Mouse (Mus musculus): Measurements from ENCODE around the gene Adcy7.

The Adcy7 gene

GRCm38 (mm10) chr8:88272231-88273050 is at the start of gene Adcy7:
Adcy7 (plus strand) TSS chr8:88272403.
- DNase-seq (ENCODE audit: low spot score in 2 of 2), result no peak

GRCm38 (mm10) chr8:88225358-88225757 is 46.8 kb upstream of the Adcy7 start:
- no peak for DNase-seq (ENCODE audit: low spot score in 2 of 2)

DNA sequence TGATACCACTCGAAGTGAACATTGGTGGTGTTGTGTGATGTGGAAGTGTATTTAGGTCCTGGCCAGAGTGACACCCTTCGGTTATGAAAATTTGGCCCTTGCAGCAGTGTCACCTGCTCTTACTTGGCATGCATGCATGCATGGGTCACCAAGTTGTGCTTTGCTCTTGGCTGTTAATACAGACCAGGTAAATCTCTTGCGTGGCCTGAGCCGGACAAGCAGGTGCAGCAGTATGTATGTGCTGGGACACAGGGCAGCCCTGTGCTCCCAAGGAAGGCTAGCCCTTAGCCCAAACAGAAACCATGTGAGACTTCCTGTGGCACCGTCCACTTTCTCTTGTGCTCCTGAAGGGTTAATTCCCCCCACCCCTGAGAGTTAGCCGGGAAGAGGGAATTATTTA is 44.4 kb upstream of the Adcy7 start:
- no peak for DNase-seq (ENCODE audit: low spot score in 2 of 2)

GRCm38 (mm10) chr8:88228286-88228685 is 43.9 kb upstream of the Adcy7 start:
- DNase-seq (ENCODE audit: low spot score in 2 of 2), result no peak

- DNase-seq (ENCODE audit: low spot score in 2 of 2), result no peak
Observed at GRCm38 (mm10) chr8:88228800-88229199, 43.4 kb upstream of the Adcy7 start.

DNA sequence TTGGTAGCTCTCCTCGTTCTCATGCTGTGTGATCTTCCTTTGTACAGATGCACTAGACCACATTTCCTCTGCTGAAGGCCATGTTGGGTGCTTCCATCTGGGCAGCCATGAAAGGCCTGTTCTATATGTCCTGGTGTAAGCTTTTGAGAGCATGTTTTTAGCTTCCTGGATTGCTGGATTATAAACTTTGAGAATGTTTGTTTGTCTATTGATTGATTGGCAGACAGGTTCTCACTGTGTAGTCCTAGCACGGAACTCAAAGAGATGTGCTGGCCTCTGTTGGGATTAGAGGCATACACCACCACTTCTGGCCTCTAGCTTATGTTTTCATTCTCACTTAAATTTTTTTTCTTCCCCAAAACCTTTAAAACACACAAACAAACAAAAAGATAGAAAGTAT is 35.5 kb upstream of the Adcy7 start:
- no peak for DNase-seq (ENCODE audit: low spot score in 2 of 2)

DNA sequence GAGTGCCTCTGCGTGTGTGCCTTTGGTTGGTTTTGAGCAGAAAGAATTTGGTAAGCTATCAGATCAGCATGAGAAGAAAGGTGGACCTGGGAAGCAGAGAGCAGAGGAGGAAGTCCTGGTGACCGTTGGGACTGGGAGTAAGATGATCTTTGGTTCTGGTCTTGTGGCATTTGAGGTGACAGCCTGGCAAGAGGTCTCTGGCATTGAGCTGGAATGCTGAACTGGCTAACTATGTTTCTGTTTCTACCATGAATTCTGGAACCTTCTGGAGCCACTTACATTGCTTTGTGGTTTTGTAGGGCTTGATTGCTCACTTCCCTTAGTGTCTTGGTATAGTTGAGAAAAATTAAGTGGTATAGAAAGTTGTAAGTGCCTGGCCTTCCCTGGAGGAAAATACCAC is 34.6 kb upstream of the Adcy7 start:
- DNase-seq (ENCODE audit: low spot score in 2 of 2), result no peak

DNA sequence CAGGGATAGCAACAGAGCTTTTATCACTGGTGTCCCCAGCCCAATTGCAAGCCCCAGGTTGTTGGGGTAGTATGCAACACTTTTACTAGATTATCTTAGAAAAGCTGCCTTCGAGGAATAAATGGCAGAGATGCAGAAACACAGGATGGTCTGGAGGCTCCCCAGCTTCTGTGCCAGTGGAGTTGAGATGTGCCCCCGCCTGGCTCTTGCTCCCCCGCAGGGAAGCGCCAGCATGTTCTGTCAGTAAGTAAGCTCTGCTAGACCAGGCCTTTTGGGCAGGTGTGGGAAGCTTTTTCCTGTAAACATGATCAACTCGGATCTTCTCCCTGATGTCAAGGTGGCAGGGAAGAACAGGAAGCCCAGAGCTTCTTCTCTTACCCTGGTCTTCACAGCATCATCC is 32.9 kb upstream of the Adcy7 start:
- DNase-seq (ENCODE audit: low spot score in 2 of 2), result no peak

- no peak for DNase-seq (ENCODE audit: low spot score in 2 of 2)
Observed at GRCm38 (mm10) chr8:88241871-88242270, 30.3 kb upstream of the Adcy7 start.

GRCm38 (mm10) chr8:88244298-88244697 is 27.9 kb upstream of the Adcy7 start:
- DNase-seq (ENCODE audit: low spot score in 2 of 2), result no peak

DNA sequence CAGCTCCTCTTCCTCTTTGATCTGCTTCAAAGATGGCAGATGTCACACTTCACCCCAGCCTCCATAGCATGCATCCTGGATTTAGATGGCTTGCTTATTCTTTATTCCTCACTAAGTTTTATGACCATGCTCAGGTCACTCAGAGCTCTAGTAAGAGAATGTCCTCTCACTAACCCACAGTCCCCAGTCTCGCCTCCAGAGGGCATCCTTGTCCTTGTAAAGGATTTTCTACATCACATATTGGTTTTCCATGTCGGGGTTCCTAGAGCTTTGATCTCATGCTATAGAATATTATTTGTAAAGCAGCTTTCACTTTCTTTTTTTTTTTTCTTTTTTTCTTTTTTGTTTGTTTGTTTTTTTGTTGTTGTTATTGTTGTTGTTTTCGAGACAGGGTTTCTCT is 19.4 kb upstream of the Adcy7 start:
- DNase-seq (ENCODE audit: low spot score in 2 of 2), result no peak

DNA sequence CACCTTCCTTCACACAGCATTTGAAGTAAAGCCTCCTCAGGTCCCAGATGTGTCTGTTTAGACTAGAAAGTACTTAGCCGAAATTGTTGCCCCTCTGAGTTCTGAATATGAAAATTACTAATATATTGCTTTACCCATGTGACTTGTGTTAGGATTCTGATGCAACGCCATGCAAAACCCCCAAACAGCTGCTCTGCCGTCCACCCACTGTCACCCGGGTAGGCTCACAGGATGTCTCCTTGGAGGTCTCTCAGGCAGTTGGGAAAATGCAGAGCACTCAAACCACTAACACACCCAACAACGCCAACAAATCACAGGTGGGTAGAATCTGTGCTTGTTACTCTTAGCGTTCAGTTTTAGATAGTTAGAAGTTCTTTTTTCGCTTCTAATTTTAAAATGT is 17.2 kb upstream of the Adcy7 start:
- no peak for DNase-seq (ENCODE audit: low spot score in 2 of 2)

GRCm38 (mm10) chr8:88258024-88258423 is 14.2 kb upstream of the Adcy7 start:
- DNase-seq (ENCODE audit: low spot score in 2 of 2), result no peak

- DNase-seq (ENCODE audit: low spot score in 2 of 2), result no peak
Observed at GRCm38 (mm10) chr8:88258544-88258943, 13.7 kb upstream of the Adcy7 start.

DNA sequence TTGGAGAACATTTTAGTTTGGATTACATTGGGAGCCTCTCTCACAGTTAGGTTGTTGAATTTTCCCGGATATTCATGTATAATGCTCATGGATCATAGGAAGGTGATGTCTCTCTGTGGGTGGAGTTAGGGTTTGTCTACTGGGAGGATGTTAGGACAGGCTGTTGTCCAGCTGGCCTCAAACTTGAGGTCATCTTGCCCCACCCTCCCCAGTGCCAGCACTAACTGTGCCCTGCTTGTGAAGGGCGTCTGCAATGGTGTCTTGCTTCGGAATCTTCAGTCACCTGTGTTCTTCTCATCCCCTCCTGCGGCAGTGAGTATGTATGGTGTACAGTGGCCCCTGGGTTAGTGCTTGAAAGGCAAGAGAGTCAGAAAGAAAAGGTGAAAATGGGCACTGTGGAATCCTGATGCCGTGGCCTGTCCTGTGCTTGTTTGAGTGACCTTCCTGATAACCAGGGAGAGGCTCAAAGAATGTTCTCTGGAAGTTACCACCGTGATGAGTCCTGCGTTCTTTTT is 11.7 kb upstream of the Adcy7 start:
- no peak for DNase-seq (ENCODE audit: low spot score in 2 of 2)

DNA sequence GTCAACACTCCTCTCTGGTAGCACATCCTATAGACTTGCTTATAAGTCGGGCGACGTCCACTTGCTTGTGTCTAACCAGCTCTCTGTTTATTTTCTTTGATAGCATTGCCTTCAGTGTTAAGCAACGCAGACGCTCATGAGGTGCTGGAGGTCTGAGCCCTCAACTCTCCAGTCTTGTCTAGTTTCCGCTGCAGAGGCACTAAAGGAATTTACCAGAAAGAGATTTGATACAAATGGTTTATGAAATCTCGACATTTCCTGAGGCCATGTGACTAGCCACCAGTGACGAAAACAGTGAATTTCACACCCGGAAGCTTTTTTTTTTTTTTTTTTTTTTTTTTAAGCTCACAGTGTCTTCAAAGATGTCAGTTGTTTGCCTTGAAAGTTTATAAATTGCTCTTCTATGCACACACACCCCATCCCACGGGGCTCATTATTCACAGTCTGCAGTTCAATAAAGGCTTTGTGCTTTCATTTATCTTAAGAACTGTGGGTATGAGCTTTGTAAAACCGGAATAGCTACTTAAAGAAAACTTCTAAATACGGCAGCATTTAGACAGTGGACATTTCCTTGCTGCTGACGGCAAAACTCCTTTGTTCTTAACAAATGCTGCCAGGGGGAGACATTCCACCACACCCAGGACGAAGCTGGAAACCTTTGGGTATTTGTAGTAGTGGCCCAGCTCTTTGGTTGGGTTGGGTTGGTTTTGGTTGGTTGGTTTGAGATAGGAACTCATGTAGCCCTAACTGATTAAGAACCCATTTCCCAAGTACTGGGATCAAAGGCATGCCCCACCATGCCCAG is 9.2 kb upstream of the Adcy7 start:
- no peak for DNase-seq (ENCODE audit: low spot score in 2 of 2)

DNA sequence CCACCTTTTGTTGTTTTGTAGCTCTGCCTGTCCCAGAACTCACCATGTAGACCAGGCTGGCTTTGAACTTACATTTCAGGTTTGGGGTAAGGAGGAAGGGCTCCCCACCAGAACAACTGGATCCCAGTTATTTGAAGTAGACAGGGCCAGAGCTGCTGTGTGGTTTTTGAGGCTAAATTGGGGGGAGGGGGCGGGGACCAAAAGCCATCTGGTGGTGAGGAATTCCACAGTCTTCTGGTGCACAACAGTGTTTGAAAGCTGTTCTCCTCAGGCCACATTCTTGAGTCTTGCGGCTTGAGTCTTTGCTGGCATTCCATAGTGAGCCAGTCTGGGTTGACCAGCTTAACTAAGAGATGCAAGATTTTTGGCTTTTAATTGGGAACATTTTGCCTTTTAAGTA is 6.7 kb upstream of the Adcy7 start:
- DNase-seq (ENCODE audit: low spot score in 2 of 2), result no peak

DNA sequence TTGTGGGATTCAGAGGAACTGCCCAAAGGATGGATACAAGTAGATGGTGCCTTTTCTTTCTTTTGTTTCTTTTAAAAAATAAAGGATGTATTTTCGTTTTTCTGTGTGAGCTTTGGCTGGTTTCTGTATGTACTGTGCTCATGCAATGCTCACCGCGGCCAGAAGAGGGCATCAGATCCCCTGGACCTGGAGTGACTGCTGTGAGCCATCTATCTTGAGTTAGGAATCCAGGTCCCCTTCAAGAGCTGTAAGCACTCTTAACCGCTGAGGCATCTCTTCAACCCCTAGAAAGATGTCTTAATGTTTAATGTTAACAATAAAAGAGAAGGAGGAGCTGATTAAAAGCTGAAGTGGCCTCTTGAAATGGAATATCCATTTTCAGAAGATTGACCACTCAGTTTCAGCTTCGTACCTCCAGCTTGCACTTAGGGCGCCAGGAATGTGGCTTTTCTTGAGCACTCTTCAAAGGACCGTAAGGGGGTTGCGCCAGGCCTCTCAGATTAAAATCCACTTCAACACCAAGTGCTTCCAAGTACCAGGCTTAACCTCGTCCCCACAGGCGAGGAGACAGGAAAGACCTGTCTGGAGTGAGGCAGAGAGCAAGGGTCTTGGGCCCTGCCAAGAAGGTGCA is 5.9 kb upstream of the Adcy7 start:
- peak; percentile 78 to 88 for DNase-seq (ENCODE audit: low spot score in 2 of 2)

- DNase-seq (ENCODE audit: low spot score in 2 of 2), result no peak
Observed at GRCm38 (mm10) chr8:88266801-88267403, 5.3 kb upstream of the Adcy7 start.

- no peak for DNase-seq (ENCODE audit: low spot score in 2 of 2)
Observed at GRCm38 (mm10) chr8:88269107-88269875, 2.9 kb upstream of the Adcy7 start.

- DNase-seq (ENCODE audit: low spot score in 2 of 2), result no peak
Observed at GRCm38 (mm10) chr8:88270086-88270485, 2.1 kb upstream of the Adcy7 start.

Measured in frontal cortex, postnatal 25 days (tissue).